Mouse (Mus musculus) testis, adult 2 months (tissue): ENCODE data around the gene Dohh. TPM values are rescaled to one million over a fixed set of nuclear protein-coding genes. Genes with fewer than 3 reads are reported as not detected.
A peak's percentile ranks its signal among the peaks of the same experiment; 100 is the strongest.

Source experiments
- H3K27ac ChIP-seq: fragments of 200-500 bp; 2 replicates; pipeline ENCODE4 v1.5.1; 2012; ENCODE audit warnings: low read depth, low read length; ENCODE audit not compliant: control insufficient read depth, insufficient read depth
- H3K27me3 ChIP-seq: fragments of 200-500 bp; 2 replicates; pipeline ENCODE4 v1.6.1; 2012; ENCODE audit warnings: mild to moderate bottlenecking, low read length, moderate library complexity; ENCODE audit not compliant: control insufficient read depth, insufficient read depth
- H3K36me3 ChIP-seq: fragments of 200-500 bp; 2 replicates; pipeline ENCODE4 v1.6.1; 2012; ENCODE audit warnings: mild to moderate bottlenecking, low read length; ENCODE audit not compliant: control insufficient read depth, insufficient read depth
- H3K4me1 ChIP-seq: fragments of 200-500 bp; 2 replicates; pipeline ENCODE4 v1.6.1; 2012; ENCODE audit warnings: low read length; ENCODE audit not compliant: control insufficient read depth, insufficient read depth
- H3K4me3 ChIP-seq: fragments of 200-500 bp; 2 replicates; pipeline ENCODE4 v1.5.1; 2012; ENCODE audit warnings: low read depth, mild to moderate bottlenecking, low read length, moderate library complexity, mixed read lengths; ENCODE audit not compliant: control insufficient read depth
- CTCF ChIP-seq: fragments of 200-500 bp; IDR thresholded peaks from 2 replicates; pipeline ENCODE4 v1.5.1; 2012; ENCODE audit warnings: low read depth, mild to moderate bottlenecking, inconsistent platforms, low read length, moderate library complexity; ENCODE audit not compliant: control insufficient read depth, insufficient read depth, insufficient replicate concordance
- POLR2A ChIP-seq: fragments of 200-500 bp; IDR thresholded peaks from 2 replicates; pipeline ENCODE4 v1.6.1; 2012; ENCODE audit warnings: low read depth, mild to moderate bottlenecking, inconsistent platforms, low read length, moderate library complexity; ENCODE audit not compliant: control insufficient read depth
- polyA plus RNA-seq: library from polyadenylated mRNA; depleted of rRNA; stranded (reverse); fragments of >200 nt; gene quantifications from 2 replicates; pipeline ENCODE4 v1.2.3, GENCODE M21; 2012

Gene Dohh
- polyA plus RNA-seq, 1 experiment: 38.5 TPM

DNA sequence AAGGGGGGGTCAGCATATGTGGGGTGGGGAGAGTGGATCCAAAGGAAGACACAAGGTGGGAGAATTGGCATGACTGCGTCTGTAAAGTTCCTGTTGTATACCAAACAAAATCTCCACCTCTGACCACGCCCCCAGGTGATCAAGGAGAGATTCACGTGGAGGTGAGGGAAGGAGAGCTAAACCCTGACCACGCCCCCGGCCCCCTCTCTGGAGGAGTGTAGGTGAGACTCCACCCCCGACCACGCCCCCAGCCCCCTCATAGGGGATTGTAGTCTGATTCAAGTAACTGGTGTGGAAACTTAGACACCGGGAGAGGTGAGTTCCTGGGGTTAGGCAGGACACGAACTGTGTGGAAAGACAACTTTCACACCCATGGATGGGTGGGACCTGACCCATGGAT is 19.9 kb downstream of the Dohh start:
- TF ChIP-seq POLR2A: no peak
- TF ChIP-seq CTCF: no peak
- no peaks in the 10 kb centered on the region for H3K36me3 ChIP-seq
- no peak overlapping the region for H3K27ac ChIP-seq
- peaks cover 30% of the 10 kb centered on the region for H3K4me1 ChIP-seq
- no peak overlapping the region for H3K4me3 ChIP-seq
- H3K27me3 ChIP-seq: no peaks in the 10 kb centered on the region

DNA sequence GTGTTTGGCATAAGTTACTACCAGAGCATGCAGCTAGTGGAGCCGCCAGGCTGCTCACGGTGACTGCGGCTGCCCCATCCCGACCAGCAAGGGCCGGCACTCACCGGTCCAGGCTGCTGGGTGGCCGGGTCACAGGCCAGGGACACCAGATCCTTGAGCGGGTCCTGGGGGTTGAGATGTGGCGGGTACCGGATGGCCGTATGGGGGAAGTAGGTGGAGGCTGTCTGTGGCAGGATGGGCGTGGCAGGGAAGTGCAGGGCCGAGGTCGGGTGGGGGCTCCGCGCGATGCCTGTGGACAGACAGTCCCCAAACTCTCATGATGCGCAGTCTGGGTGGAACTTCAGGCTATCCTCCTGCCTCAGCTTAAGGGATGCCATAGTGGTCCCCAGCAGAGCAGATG is 20.5 kb downstream of the Dohh start:
- Histone ChIP-seq H3K4me1 (peaks cover 30% of the 10 kb centered on the region), H3K27ac (no peak overlapping the region), H3K27me3 (no peaks in the 10 kb centered on the region), H3K36me3 (no peaks in the 10 kb centered on the region), H3K4me3 (no peak overlapping the region)
- TF ChIP-seq CTCF (no peak), POLR2A (no peak)

DNA sequence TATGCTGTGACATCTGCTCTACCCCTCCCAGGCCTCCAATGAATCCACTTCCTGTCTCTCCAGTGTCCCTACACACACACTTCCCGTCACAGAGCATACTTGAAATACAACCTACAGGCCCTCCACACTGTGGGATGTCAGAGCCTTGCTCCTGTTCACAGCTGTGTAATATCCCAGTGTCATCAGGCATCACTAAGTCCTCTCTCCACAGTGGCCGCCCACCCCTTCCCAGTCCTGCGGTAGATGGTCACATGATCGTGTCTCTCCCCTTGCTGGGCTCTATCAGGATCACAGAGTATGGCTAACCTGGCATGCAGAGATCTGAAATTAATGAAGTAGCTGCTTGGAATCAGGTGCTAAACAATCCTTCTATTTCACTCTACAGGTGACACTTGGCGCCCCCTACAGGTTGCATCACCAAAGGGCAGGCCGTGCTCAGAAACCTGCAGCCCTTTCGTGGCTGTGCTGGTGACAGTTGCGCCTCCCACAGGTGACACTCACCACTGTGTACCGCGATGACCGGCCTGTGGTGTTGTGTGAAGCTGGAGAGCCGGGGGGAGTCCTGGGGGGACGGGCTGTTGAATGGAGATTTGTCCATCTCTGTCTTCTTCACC is 21.5 kb downstream of the Dohh start:
- Histone ChIP-seq H3K4me1 (peaks cover 30% of the 10 kb centered on the region), H3K36me3 (no peaks in the 10 kb centered on the region), H3K27me3 (no peaks in the 10 kb centered on the region), H3K27ac (no peak overlapping the region), H3K4me3 (no peak overlapping the region)
- TF ChIP-seq CTCF (peak; percentile 77; the same call in 1 of the 2 replicates), POLR2A (no peak)

DNA sequence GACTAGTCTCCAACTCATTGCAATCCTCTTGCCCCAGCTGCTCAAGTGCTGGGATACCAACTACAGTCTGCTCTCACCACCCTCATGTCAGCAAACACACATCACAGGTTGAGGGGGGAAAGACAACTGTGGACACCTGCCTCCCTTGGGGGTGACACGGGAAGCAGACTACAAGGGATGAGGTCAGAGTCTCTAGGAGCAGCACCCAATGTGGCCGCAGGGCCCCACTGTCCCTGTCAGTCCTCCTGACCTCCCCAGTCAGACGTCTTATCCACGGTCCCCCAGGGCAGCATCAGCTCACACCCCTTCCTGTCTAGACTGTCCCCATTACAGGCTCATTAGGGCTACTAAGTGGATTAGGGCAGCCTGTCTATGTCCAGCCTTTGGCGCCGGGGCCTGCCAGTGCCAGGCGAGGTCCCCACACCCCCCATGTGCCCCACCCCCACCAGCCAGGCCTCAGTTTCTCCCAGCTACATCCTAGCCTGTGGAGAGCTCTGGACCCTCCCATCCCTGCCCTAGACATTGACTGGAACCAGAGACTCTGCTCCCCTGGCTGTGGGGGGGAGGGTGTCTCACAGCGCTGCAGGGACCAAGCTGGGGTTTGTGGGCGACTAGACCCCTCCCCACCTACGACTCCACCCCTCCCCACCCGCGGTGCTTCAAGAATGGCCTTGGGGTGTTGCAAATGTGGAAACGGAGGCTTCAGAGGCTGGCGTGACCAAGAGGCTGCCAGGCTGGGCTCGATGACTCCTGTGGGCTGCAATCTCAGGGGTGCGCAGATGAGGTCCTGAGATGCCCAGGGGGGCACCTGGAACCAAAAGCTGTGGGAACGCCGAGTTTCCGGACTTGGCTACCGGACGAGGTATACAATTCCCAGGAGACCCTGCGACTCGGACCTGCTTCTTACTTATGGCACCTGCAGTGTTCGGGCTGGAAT is 22.5 kb downstream of the Dohh start:
- TF ChIP-seq CTCF (no peak), POLR2A (no peak)
- Histone ChIP-seq H3K4me3 (no peak overlapping the region), H3K27me3 (no peaks in the 10 kb centered on the region), H3K36me3 (no peaks in the 10 kb centered on the region), H3K27ac (no peak overlapping the region), H3K4me1 (peaks cover 25% of the 10 kb centered on the region)

DNA sequence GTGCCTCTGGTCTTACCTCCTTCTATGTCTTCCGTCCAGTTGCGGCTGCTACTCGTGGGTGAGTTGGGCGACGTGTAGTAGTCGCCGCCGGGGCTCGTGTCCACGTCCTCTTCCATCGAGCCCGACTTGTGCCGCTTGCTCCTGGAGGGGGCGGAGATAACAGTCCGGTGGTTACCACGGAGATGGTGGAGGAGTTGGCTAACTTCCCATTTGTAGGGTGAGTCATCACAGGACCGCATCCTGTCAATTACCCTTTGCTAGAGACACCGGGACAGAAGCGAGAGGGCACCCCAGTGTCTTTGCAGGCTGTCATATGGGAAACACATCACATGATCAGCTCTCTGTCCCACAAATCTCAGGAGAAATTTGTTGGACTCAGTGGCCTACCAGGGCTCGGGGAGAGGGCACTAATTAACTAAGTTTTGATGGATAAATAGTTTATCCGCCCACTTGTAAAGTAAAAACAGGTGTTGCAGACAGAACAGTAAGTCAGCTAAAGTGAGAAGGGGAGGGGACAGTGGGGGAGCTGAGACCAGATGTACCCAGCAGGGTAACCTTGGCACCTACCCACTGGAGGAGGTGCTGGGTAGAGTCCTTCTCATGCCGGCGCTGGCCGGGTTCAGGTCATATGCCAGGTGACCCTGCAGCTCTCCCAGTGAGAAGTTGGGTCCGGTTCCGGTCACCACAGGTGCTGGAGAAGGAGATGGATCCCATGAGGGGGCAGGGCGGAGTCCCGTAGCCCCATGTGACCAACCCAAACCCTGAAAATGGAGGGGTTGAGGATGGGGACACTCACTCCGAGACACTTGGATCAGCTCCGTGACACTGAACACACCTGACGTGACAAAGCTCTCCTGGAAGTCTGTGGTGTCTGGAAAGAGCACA is 23.6 kb downstream of the Dohh start:
- no peaks in the 10 kb centered on the region for H3K27me3 ChIP-seq
- H3K36me3 ChIP-seq: no peaks in the 10 kb centered on the region
- no peak overlapping the region for H3K4me3 ChIP-seq
- peaks cover 24% of the 10 kb centered on the region for H3K4me1 ChIP-seq
- TF ChIP-seq POLR2A: no peak
- no peak for TF ChIP-seq CTCF
- no peak overlapping the region for H3K27ac ChIP-seq

GRCm38 (mm10) chr10:81408424-81408729 is 24.1 kb downstream of the Dohh start:
- no peak for TF ChIP-seq CTCF
- no peak for TF ChIP-seq POLR2A
- Histone ChIP-seq H3K27ac (no peak overlapping the region; the same call in 1 of the 2 replicates), H3K27me3 (no peaks in the 10 kb centered on the region), H3K4me1 (peaks cover 23% of the 10 kb centered on the region), H3K4me3 (no peak overlapping the region), H3K36me3 (no peaks in the 10 kb centered on the region)
